Mouse (Mus musculus) layer of hippocampus, postnatal 10 days (tissue): ENCODE measurements around the gene Rhbdf1. TPM values are rescaled to one million over a fixed set of nuclear protein-coding genes. Genes with fewer than 3 reads are reported as not detected.
A peak's percentile ranks its signal among the peaks of the same experiment; 100 is the strongest.
"Not testable (repeated sequence)": the region's sequence is repeated elsewhere in the genome, so short reads cannot be mapped to it uniquely, and the experiment has no call there.

ENCODE experiments used
- DNase-seq, 2 experiments: peaks; one replicate each; pipeline ENCODE4 v3.0.0; 2021; ENCODE audit warnings: low spot score in 2 of 2
- total RNA-seq, 2 experiments: library from RNA; stranded (reverse); gene quantifications; 2 replicates each; pipeline ENCODE4 v1.2.3; 2021

The Rhbdf1 gene
- total RNA-seq, 2 experiments from 2014 or later: 25.9 to 32.8 TPM

GRCm38 (mm10) chr11:32222570-32223194, 582 bp upstream of the Rhbdf1 start:
- peak in 1 of 2 experiments; percentile 20 for DNase-seq

- peak in 1 of 2 experiments; percentile 55 for DNase-seq
Observed at GRCm38 (mm10) chr11:32221225-32221950, 712 bp downstream of the Rhbdf1 start.

- DNase-seq: peak in 1 of 2 experiments; percentile 12
Observed at GRCm38 (mm10) chr11:32220607-32221224, 1.4 kb downstream of the Rhbdf1 start.

- DNase-seq: peak in 1 of 2 experiments; percentile 47
Observed at GRCm38 (mm10) chr11:32219287-32219686, 2.8 kb downstream of the Rhbdf1 start.

- peak in 1 of 2 experiments; percentile 55 for DNase-seq
Observed at GRCm38 (mm10) chr11:32218501-32219050, 3.5 kb downstream of the Rhbdf1 start.

GRCm38 (mm10) chr11:32216851-32217250, 5.2 kb downstream of the Rhbdf1 start:
- DNase-seq: peak in 1 of 2 experiments; percentile 80

GRCm38 (mm10) chr11:32215372-32216162, 6.5 kb downstream of the Rhbdf1 start:
- DNase-seq: no peak

GRCm38 (mm10) chr11:32210623-32211022, 11.5 kb downstream of the Rhbdf1 start:
- DNase-seq: no peak

GRCm38 (mm10) chr11:32205058-32205873, 16.8 kb downstream of the Rhbdf1 start, which contains the start of gene Snrnp25:
TSS of gene Snrnp25 (plus strand) at chr11:32205415.
- DNase-seq: peak; percentile 93

GRCm38 (mm10) chr11:32201922-32202685, 20.0 kb downstream of the Rhbdf1 start:
- no peak for DNase-seq

- not testable (repeated sequence) for DNase-seq
Observed at GRCm38 (mm10) chr11:32200992-32201391, 21.1 kb downstream of the Rhbdf1 start.

- no peak for DNase-seq
Observed at GRCm38 (mm10) chr11:32200075-32200601, 22.0 kb downstream of the Rhbdf1 start, which contains the start of gene Il9r. TSS of gene Il9r (minus strand) at chr11:32200279.

GRCm38 (mm10) chr11:32199230-32199629, 22.9 kb downstream of the Rhbdf1 start:
- DNase-seq: no peak

GRCm38 (mm10) chr11:32198256-32198955, 23.7 kb downstream of the Rhbdf1 start:
- DNase-seq: no peak

GRCm38 (mm10) chr11:32197766-32198165, 24.3 kb downstream of the Rhbdf1 start:
- DNase-seq: no peak

GRCm38 (mm10) chr11:32196727-32197126, 25.4 kb downstream of the Rhbdf1 start:
- no peak for DNase-seq

GRCm38 (mm10) chr11:32195867-32196540, 26.1 kb downstream of the Rhbdf1 start:
- DNase-seq: no peak

- DNase-seq: no peak
Observed at GRCm38 (mm10) chr11:32194626-32195025, 27.5 kb downstream of the Rhbdf1 start.
